Mouse (Mus musculus): ENCODE results near the gene Shc3. TPM values are rescaled to one million over a fixed set of nuclear protein-coding genes. Genes with fewer than 3 reads are reported as not detected.

The Shc3 gene
- polyA plus RNA-seq, 1 experiment from 2014 or later, result 2.5 TPM

- H3K36me3 ChIP-seq (replicated peaks; ENCODE audit: control insufficient read depth, insufficient read depth, low read depth, low read length), result no peaks in the 10 kb centered on the region
- H3K27me3 ChIP-seq (ENCODE audit: control insufficient read depth, insufficient read depth, low read length), result no peaks in the 10 kb centered on the region
- ATAC-seq (replicated peaks; ENCODE audit: insufficient number of reproducible peaks, low FRiP score, low TSS enrichment, low read depth), result no peak; the same call in 1 of the 2 replicates
- WGBS, result 27% methylated on average over 14 of the region's 14 CpGs
- H3K4me1 ChIP-seq (ENCODE audit: control insufficient read depth, insufficient read depth, low read length), result no peaks in the 10 kb centered on the region
- peak overlapping the region; percentile 50 for H3K4me2 ChIP-seq (ENCODE audit: low read depth, low read length)
- no peak for DNase-seq (ENCODE audit: low spot score)
- H3K4me3 ChIP-seq (ENCODE audit: low read depth, low read length), result peak overlapping the region; percentile 11; the same call in 1 of the 2 replicates
- no peak overlapping the region for H3K27ac ChIP-seq (replicated peaks; ENCODE audit: low read depth, low read length)
- peak overlapping the region; percentile 42 for H3K9ac ChIP-seq (replicated peaks; ENCODE audit: low read length)
- no peaks in the 10 kb centered on the region for H3K9me3 ChIP-seq (replicated peaks; ENCODE audit: control insufficient read depth, low read length)
Measured at GRCm38 (mm10) chr13:51400186-51400719, 169.0 kb downstream of the Shc3 start.

- H3K9ac ChIP-seq (replicated peaks; ENCODE audit: low read length), result no peak overlapping the region
- no peak for DNase-seq (ENCODE audit: low spot score)
- WGBS, result 88% methylated on average over 3 of the region's 3 CpGs
- no peaks in the 10 kb centered on the region for H3K9me3 ChIP-seq (replicated peaks; ENCODE audit: control insufficient read depth, low read length)
- H3K27me3 ChIP-seq (ENCODE audit: control insufficient read depth, insufficient read depth, low read length), result no peaks in the 10 kb centered on the region
- no peak for ATAC-seq (replicated peaks; ENCODE audit: insufficient number of reproducible peaks, low FRiP score, low TSS enrichment, low read depth)
- H3K4me3 ChIP-seq (ENCODE audit: low read depth, low read length), result no peak overlapping the region
- no peak overlapping the region for H3K27ac ChIP-seq (replicated peaks; ENCODE audit: low read depth, low read length)
- H3K4me2 ChIP-seq (ENCODE audit: low read depth, low read length), result no peak overlapping the region
- no peaks in the 10 kb centered on the region for H3K4me1 ChIP-seq (ENCODE audit: control insufficient read depth, insufficient read depth, low read length)
- H3K36me3 ChIP-seq (replicated peaks; ENCODE audit: control insufficient read depth, insufficient read depth, low read depth, low read length), result no peaks in the 10 kb centered on the region
Measured at GRCm38 (mm10) chr13:51399562-51399961, 169.7 kb downstream of the Shc3 start.

DNA sequence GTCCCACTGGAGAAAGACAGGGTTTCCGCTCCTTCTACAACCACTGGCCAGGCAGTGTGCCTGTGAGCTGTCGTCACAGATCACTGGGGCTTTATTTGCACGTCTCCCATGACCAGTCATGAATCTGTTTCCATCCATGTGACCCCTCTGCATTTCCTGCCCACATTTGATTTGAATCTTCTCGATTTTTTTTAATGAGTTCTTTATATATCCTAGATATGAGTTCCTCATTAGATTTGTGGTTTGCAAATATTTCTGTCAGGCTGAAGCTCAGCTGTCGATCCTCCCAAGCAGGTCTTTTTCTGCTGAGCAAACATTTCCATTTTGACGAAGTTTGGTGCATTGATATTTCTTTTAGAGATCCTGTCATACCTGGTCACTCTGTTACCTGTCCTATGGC, 171.4 kb downstream of the Shc3 start:
- no peak overlapping the region for H3K27ac ChIP-seq (replicated peaks; ENCODE audit: low read depth, low read length)
- H3K4me2 ChIP-seq (ENCODE audit: low read depth, low read length), result no peak overlapping the region
- no peak overlapping the region for H3K4me3 ChIP-seq (ENCODE audit: low read depth, low read length)
- no peaks in the 10 kb centered on the region for H3K4me1 ChIP-seq (ENCODE audit: control insufficient read depth, insufficient read depth, low read length)
- no peaks in the 10 kb centered on the region for H3K9me3 ChIP-seq (replicated peaks; ENCODE audit: control insufficient read depth, low read length)
- no peaks in the 10 kb centered on the region for H3K27me3 ChIP-seq (ENCODE audit: control insufficient read depth, insufficient read depth, low read length)
- no peak overlapping the region for H3K9ac ChIP-seq (replicated peaks; ENCODE audit: low read length)
- no peaks in the 10 kb centered on the region for H3K36me3 ChIP-seq (replicated peaks; ENCODE audit: control insufficient read depth, insufficient read depth, low read depth, low read length)
- ATAC-seq (replicated peaks; ENCODE audit: insufficient number of reproducible peaks, low FRiP score, low TSS enrichment, low read depth) (no peak), DNase-seq (ENCODE audit: low spot score) (no peak)
- 82% methylated on average over 6 of the region's 6 CpGs for WGBS

GRCm38 (mm10) chr13:51392256-51392655, 177.0 kb downstream of the Shc3 start:
- no peak for DNase-seq (ENCODE audit: low spot score)
- Histone ChIP-seq H3K9me3 (replicated peaks; ENCODE audit: control insufficient read depth, low read length) (no peaks in the 10 kb centered on the region), H3K27ac (replicated peaks; ENCODE audit: low read depth, low read length) (no peak overlapping the region), H3K36me3 (replicated peaks; ENCODE audit: control insufficient read depth, insufficient read depth, low read depth, low read length) (no peaks in the 10 kb centered on the region), H3K4me2 (ENCODE audit: low read depth, low read length) (no peak overlapping the region), H3K4me1 (ENCODE audit: control insufficient read depth, insufficient read depth, low read length) (no peaks in the 10 kb centered on the region), H3K9ac (replicated peaks; ENCODE audit: low read length) (no peak overlapping the region), H3K27me3 (ENCODE audit: control insufficient read depth, insufficient read depth, low read length) (no peaks in the 10 kb centered on the region), H3K4me3 (ENCODE audit: low read depth, low read length) (no peak overlapping the region)
- ATAC-seq (replicated peaks; ENCODE audit: insufficient number of reproducible peaks, low FRiP score, low TSS enrichment, low read depth), result no peak
- WGBS, result 80% methylated on average over 1 of the region's 1 CpGs

- Histone ChIP-seq H3K27ac (replicated peaks; ENCODE audit: low read depth, low read length) (no peak overlapping the region), H3K4me1 (ENCODE audit: control insufficient read depth, insufficient read depth, low read length) (no peaks in the 10 kb centered on the region), H3K27me3 (ENCODE audit: control insufficient read depth, insufficient read depth, low read length) (no peaks in the 10 kb centered on the region), H3K36me3 (replicated peaks; ENCODE audit: control insufficient read depth, insufficient read depth, low read depth, low read length) (no peaks in the 10 kb centered on the region), H3K9me3 (replicated peaks; ENCODE audit: control insufficient read depth, low read length) (no peaks in the 10 kb centered on the region), H3K9ac (replicated peaks; ENCODE audit: low read length) (no peak overlapping the region), H3K4me2 (ENCODE audit: low read depth, low read length) (no peak overlapping the region), H3K4me3 (ENCODE audit: low read depth, low read length) (no peak overlapping the region)
- 90% methylated on average over 6 of the region's 6 CpGs for WGBS
- DNase-seq (ENCODE audit: low spot score) (no peak), ATAC-seq (replicated peaks; ENCODE audit: insufficient number of reproducible peaks, low FRiP score, low TSS enrichment, low read depth) (no peak)
Measured at GRCm38 (mm10) chr13:51391359-51391916, 177.8 kb downstream of the Shc3 start.

- ATAC-seq (replicated peaks; ENCODE audit: insufficient number of reproducible peaks, low FRiP score, low TSS enrichment, low read depth) (no peak), DNase-seq (ENCODE audit: low spot score) (no peak)
- no peaks in the 10 kb centered on the region for H3K9me3 ChIP-seq (replicated peaks; ENCODE audit: control insufficient read depth, low read length)
- no peaks in the 10 kb centered on the region for H3K4me1 ChIP-seq (ENCODE audit: control insufficient read depth, insufficient read depth, low read length)
- H3K36me3 ChIP-seq (replicated peaks; ENCODE audit: control insufficient read depth, insufficient read depth, low read depth, low read length), result no peaks in the 10 kb centered on the region
- no peak overlapping the region for H3K9ac ChIP-seq (replicated peaks; ENCODE audit: low read length)
- H3K4me3 ChIP-seq (ENCODE audit: low read depth, low read length), result no peak overlapping the region
- 0 out of 2 replicates have a peak overlapping the region, but pooled peaks have one; percentile 6 for H3K27ac ChIP-seq (replicated peaks; ENCODE audit: low read depth, low read length)
- 28% methylated on average over 4 of the region's 4 CpGs for WGBS
- H3K27me3 ChIP-seq (ENCODE audit: control insufficient read depth, insufficient read depth, low read length), result no peaks in the 10 kb centered on the region
- H3K4me2 ChIP-seq (ENCODE audit: low read depth, low read length), result no peak overlapping the region
Measured at GRCm38 (mm10) chr13:51390398-51390797, 178.8 kb downstream of the Shc3 start.

GRCm38 (mm10) chr13:51387908-51388307, 181.3 kb downstream of the Shc3 start:
- 59% methylated on average over 4 of the region's 4 CpGs for WGBS
- Histone ChIP-seq H3K27me3 (ENCODE audit: control insufficient read depth, insufficient read depth, low read length) (no peaks in the 10 kb centered on the region), H3K9ac (replicated peaks; ENCODE audit: low read length) (no peak overlapping the region), H3K4me2 (ENCODE audit: low read depth, low read length) (no peak overlapping the region), H3K4me1 (ENCODE audit: control insufficient read depth, insufficient read depth, low read length) (no peaks in the 10 kb centered on the region), H3K27ac (replicated peaks; ENCODE audit: low read depth, low read length) (no peak overlapping the region), H3K9me3 (replicated peaks; ENCODE audit: control insufficient read depth, low read length) (no peaks in the 10 kb centered on the region), H3K36me3 (replicated peaks; ENCODE audit: control insufficient read depth, insufficient read depth, low read depth, low read length) (no peaks in the 10 kb centered on the region), H3K4me3 (ENCODE audit: low read depth, low read length) (no peak overlapping the region)
- no peak for DNase-seq (ENCODE audit: low spot score)
- ATAC-seq (replicated peaks; ENCODE audit: insufficient number of reproducible peaks, low FRiP score, low TSS enrichment, low read depth), result no peak

DNA sequence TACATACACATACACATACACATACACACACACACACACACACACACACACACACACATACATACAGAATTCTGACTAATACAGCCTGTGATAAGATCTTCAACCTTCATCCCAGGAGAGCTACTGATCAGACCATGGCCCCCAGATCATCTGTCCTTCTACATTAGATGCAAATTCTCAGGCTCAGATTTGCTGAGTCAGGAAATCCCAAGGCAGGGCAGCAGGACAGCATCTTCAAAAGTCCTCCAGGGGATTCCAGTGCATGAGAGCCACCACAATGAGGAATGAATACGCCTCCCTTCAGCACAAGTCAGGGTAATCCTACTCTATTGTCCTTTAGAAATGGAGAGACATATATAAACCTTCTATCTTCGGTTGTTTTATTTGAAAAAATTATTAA, 184.3 kb downstream of the Shc3 start:
- H3K36me3 ChIP-seq (replicated peaks; ENCODE audit: control insufficient read depth, insufficient read depth, low read depth, low read length), result no peaks in the 10 kb centered on the region
- no peak overlapping the region for H3K4me3 ChIP-seq (ENCODE audit: low read depth, low read length)
- no peak overlapping the region for H3K27ac ChIP-seq (replicated peaks; ENCODE audit: low read depth, low read length)
- peaks cover 4% of the 10 kb centered on the region; the same call in 1 of the 2 replicates for H3K4me1 ChIP-seq (ENCODE audit: control insufficient read depth, insufficient read depth, low read length)
- H3K27me3 ChIP-seq (ENCODE audit: control insufficient read depth, insufficient read depth, low read length), result no peaks in the 10 kb centered on the region
- WGBS, result 86% methylated on average over 2 of the region's 2 CpGs
- no peaks in the 10 kb centered on the region for H3K9me3 ChIP-seq (replicated peaks; ENCODE audit: control insufficient read depth, low read length)
- ATAC-seq (replicated peaks; ENCODE audit: insufficient number of reproducible peaks, low FRiP score, low TSS enrichment, low read depth), result no peak
- no peak for DNase-seq (ENCODE audit: low spot score)
- H3K4me2 ChIP-seq (ENCODE audit: low read depth, low read length), result no peak overlapping the region
- no peak overlapping the region for H3K9ac ChIP-seq (replicated peaks; ENCODE audit: low read length)

All from embryonic facial prominence, embryonic 11.5 days (tissue).